ENCODE assay signal across 32 mouse cellular contexts in the genomic region with DNA sequence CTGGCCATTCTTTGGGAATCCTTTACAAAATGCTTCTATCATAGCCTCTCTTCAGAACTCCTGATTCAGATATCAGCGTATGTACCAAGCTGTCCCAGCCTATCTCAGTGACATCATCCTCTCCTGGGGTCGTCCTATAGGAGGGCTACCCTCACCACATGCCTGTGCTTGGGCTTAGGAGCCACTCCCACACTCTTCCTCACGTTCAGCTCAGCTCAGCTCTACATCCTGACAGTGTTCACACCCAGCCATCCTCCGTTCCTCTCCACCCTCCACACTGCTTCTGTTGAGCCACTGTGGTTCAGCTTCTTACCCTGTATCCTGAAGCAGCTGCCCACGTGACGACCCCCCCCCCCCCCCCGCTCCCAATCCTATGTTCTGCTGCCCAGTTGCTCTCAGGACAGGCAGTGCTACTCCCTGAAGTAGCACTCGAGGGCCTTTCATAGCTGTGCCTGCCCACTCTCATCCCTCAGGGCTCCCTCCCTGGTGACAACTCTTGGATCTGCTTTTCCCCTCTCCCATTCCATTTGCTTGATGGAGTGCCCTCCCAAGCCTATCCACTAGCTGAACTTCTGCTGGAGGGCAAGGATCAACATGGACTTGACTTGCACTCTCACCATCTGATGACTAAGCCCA. TPM values are rescaled to one million over a fixed set of nuclear protein-coding genes. Genes with fewer than 3 reads are reported as not detected.
DNase-seq lines count a peak whose midpoint lies in the region; ATAC-seq and TF ChIP-seq lines count a peak whose summit lies in the region.
"Had no signal": no experiment of that assay in that cellular context is flagged by ENCODE, and none has a peak within 500 bp of the region (broad histone marks: within the 10 kb centered on the region; RNA-seq: fewer than 3 reads in every experiment).

No protein-coding gene starts in this region.

- H3K27ac ChIP-seq in heart, embryonic 11.5 days (ENCODE audit: low read depth, low read length): no peak overlapping the region
- no peak overlapping the region for H3K27ac ChIP-seq in lung, postnatal 0 days (ENCODE audit: low read length)
- H3K27ac ChIP-seq in olfactory bulb, adult 2 months (ENCODE audit: insufficient read depth, low read depth, low read length): peak overlapping the region; percentile 58; the same call in 1 of the 2 replicates
- H3K27ac ChIP-seq: forebrain, embryonic 13.5 days; heart, embryonic 13.5 days; hindbrain, embryonic 10.5 days; hindbrain, embryonic 15.5 days; kidney, embryonic 15.5 days; layer of hippocampus, adult 2 months; left cerebral cortex, adult 2 months; limb, embryonic 13.5 days; liver, embryonic 12.5 days; midbrain, embryonic 13.5 days; neural tube, embryonic 13.5 days had no signal

- H3K4me2 ChIP-seq in heart, embryonic 11.5 days: no peak overlapping the region
- H3K4me2 ChIP-seq in lung, postnatal 0 days (replicated peaks; ENCODE audit: low read depth, low read length): no peak overlapping the region
- H3K4me2 ChIP-seq: forebrain, embryonic 13.5 days; heart, embryonic 13.5 days; hindbrain, embryonic 15.5 days; kidney, embryonic 15.5 days; limb, embryonic 13.5 days; liver, embryonic 12.5 days; midbrain, embryonic 13.5 days; neural tube, embryonic 13.5 days had no signal

- DNase-seq in heart, adult 11 months: peak; percentile 70
- peak; percentile 55 to 80 for DNase-seq in lung, adult 18-20 months
- peak; percentile 63 for DNase-seq in lung, postnatal 0 days (ENCODE audit: low spot score)
- no peak for DNase-seq in cerebellum, postnatal 4 days (ENCODE audit: low spot score in 2 of 2)
- no peak for DNase-seq in adrenal gland, postnatal 36 days
- DNase-seq: adrenal gland, postnatal 14 days; cerebellum, adult 11-12 months; cerebellum, adult 9-11 months; gastrocnemius, postnatal 25 days; heart, adult 18-20 months; heart, postnatal 14 days; kidney, adult 18-20 months; kidney, postnatal 25 days; liver, postnatal 0 days had no signal

- no peaks in the 10 kb centered on the region for H3K4me1 ChIP-seq in heart, embryonic 11.5 days (ENCODE audit: control insufficient read depth, insufficient read depth, low read length)
- H3K4me1 ChIP-seq in lung, postnatal 0 days (ENCODE audit: insufficient read depth, low read depth, low read length): no peaks in the 10 kb centered on the region
- H3K4me1 ChIP-seq in olfactory bulb, adult 2 months (ENCODE audit: control insufficient read depth, insufficient read depth, low read length): peaks cover 5% of the 10 kb centered on the region; the same call in 1 of the 2 replicates
- H3K4me1 ChIP-seq: forebrain, embryonic 13.5 days; hindbrain, embryonic 10.5 days; hindbrain, embryonic 15.5 days; limb, embryonic 13.5 days; liver, embryonic 12.5 days; midbrain, embryonic 13.5 days; neural tube, embryonic 13.5 days had no signal

- ATAC-seq in heart, embryonic 11.5 days (replicated peaks; ENCODE audit: insufficient number of reproducible peaks, low FRiP score, low TSS enrichment): no peak
- peak; percentile 79 for ATAC-seq in lung, postnatal 0 days
- ATAC-seq: forebrain, embryonic 13.5 days; inflammation-experienced regulatory T-cells, adult 6 months; liver, embryonic 12.5 days; liver, postnatal 0 days; midbrain, embryonic 13.5 days had no signal

- H3K9ac ChIP-seq in heart, embryonic 11.5 days (ENCODE audit: low read depth, low read length): no peak overlapping the region
- no peak overlapping the region for H3K9ac ChIP-seq in lung, postnatal 0 days (replicated peaks; ENCODE audit: low read depth)
- H3K9ac ChIP-seq: forebrain, embryonic 13.5 days; heart, embryonic 13.5 days; hindbrain, embryonic 15.5 days; kidney, embryonic 15.5 days; limb, embryonic 13.5 days; liver, embryonic 12.5 days; liver, postnatal 0 days; midbrain, embryonic 13.5 days; neural tube, embryonic 13.5 days had no signal

- TF ChIP-seq CTCF in lung, postnatal 0 days (IDR thresholded peaks at IDR 0.05): no peak
- TF ChIP-seq CTCF in olfactory bulb, adult 2 months (IDR thresholded peaks at IDR 0.05; ENCODE audit: insufficient read depth, low read depth, low read length): no peak

- no peaks in the 10 kb centered on the region for H3K36me3 ChIP-seq in heart, embryonic 11.5 days (ENCODE audit: control insufficient read depth, insufficient read depth, low read length)
- no peaks in the 10 kb centered on the region for H3K36me3 ChIP-seq in lung, postnatal 0 days (ENCODE audit: insufficient read depth, low read length)
- H3K36me3 ChIP-seq: G1E; heart, embryonic 13.5 days; hindbrain, embryonic 10.5 days; hindbrain, embryonic 15.5 days; kidney, embryonic 15.5 days; limb, embryonic 13.5 days; liver, embryonic 12.5 days; midbrain, embryonic 13.5 days; neural tube, embryonic 13.5 days had no signal

- no peak overlapping the region for H3K4me3 ChIP-seq in heart, embryonic 11.5 days (ENCODE audit: low read depth, low read length)
- no peak overlapping the region for H3K4me3 ChIP-seq in lung, postnatal 0 days (ENCODE audit: low read depth, low read length)
- no peak overlapping the region for H3K4me3 ChIP-seq in olfactory bulb, adult 2 months (ENCODE audit: insufficient read depth, low read depth, low read length)
- H3K4me3 ChIP-seq: forebrain, embryonic 13.5 days; heart, embryonic 13.5 days; hindbrain, embryonic 10.5 days; hindbrain, embryonic 15.5 days; kidney, embryonic 15.5 days; layer of hippocampus, adult 2 months; left cerebral cortex, adult 2 months; limb, embryonic 13.5 days; liver, embryonic 12.5 days; midbrain, embryonic 13.5 days; neural tube, embryonic 13.5 days had no signal

- TF ChIP-seq EP300 in lung, postnatal 0 days (IDR thresholded peaks at IDR 0.05): 0 out of 2 replicates have a peak, but pooled peaks have one; percentile 41

- WGBS in heart, embryonic 11.5 days (ENCODE audit: insufficient replicate concordance): 42% methylated on average over 8 of the region's 8 CpGs
- 28% methylated on average over 7 of the region's 8 CpGs for WGBS in lung, postnatal 0 days
- 48% methylated on average over 8 of the region's 8 CpGs for WGBS in olfactory bulb, adult 2 months

- no peaks in the 10 kb centered on the region for H3K9me3 ChIP-seq in heart, embryonic 11.5 days (replicated peaks; ENCODE audit: control insufficient read depth, low read length)
- H3K9me3 ChIP-seq in lung, postnatal 0 days (ENCODE audit: low read length): no peaks in the 10 kb centered on the region
- H3K9me3 ChIP-seq: forebrain, embryonic 13.5 days; heart, embryonic 13.5 days; hindbrain, embryonic 10.5 days; hindbrain, embryonic 15.5 days; kidney, embryonic 15.5 days; limb, embryonic 13.5 days; liver, embryonic 12.5 days; midbrain, embryonic 13.5 days; neural tube, embryonic 13.5 days had no signal

- no peak for TF ChIP-seq POLR2A in olfactory bulb, adult 2 months (IDR thresholded peaks at IDR 0.05; ENCODE audit: insufficient read depth, low read depth, low read length)

- no peaks in the 10 kb centered on the region for H3K27me3 ChIP-seq in heart, embryonic 11.5 days (ENCODE audit: control insufficient read depth, insufficient read depth, low read length)
- no peaks in the 10 kb centered on the region for H3K27me3 ChIP-seq in lung, postnatal 0 days (replicated peaks; ENCODE audit: insufficient read depth, low read length)
- H3K27me3 ChIP-seq: forebrain, embryonic 13.5 days; heart, embryonic 13.5 days; hindbrain, embryonic 15.5 days; kidney, embryonic 15.5 days; limb, embryonic 13.5 days; midbrain, embryonic 13.5 days; neural tube, embryonic 13.5 days had no signal

RNA-seq across cellular contexts. Expression of a gene that starts 7.5 kb away (rescaled TPM):
- 19.0 and 20.0 TPM in 2 replicates for polyA plus RNA-seq in heart, embryonic 11.5 days (2014; fragmentation: Nextera tagmentation; extraction: Ambion mirVana)
- polyA plus RNA-seq in lung, postnatal 0 days (2015; fragmentation: Nextera tagmentation; extraction: Ambion mirVana): 17.8 and 20.0 TPM in 2 replicates
- not detected in 2 replicates for polyA plus RNA-seq in olfactory bulb, adult 2 months (2012; ENCODE audit: insufficient read depth, insufficient read length, low replicate concordance, missing spikeins)
- 10 to 100 TPM; 36.9 to 45.3 TPM for total RNA-seq in adrenal gland, postnatal 36 days (2021)

RNA-seq across cellular contexts. Expression of a gene that starts 30.1 kb away (rescaled TPM):
- 0.04 and 0.10 TPM in 2 replicates for polyA plus RNA-seq in heart, embryonic 11.5 days (2014; fragmentation: Nextera tagmentation; extraction: Ambion mirVana)
- polyA plus RNA-seq in lung, postnatal 0 days (2015; fragmentation: Nextera tagmentation; extraction: Ambion mirVana): 0.49 and 1.0 TPM in 2 replicates
- not detected in 2 replicates for polyA plus RNA-seq in olfactory bulb, adult 2 months (2012; ENCODE audit: insufficient read depth, insufficient read length, low replicate concordance, missing spikeins)
- total RNA-seq in adrenal gland, postnatal 36 days (2021): 1 to 10 TPM; 2.7 to 4.3 TPM
- total RNA-seq: common myeloid progenitor, adult 5-6 weeks; left cerebral cortex, adult 2 months; left cerebral cortex, postnatal 25 days; megakaryocyte-erythroid progenitor cell, adult 5-6 weeks had no signal
- polyA plus RNA-seq: G1E; hindbrain, embryonic 10.5 days; inflammation-experienced regulatory T-cells, adult 6 months had no signal

RNA-seq across cellular contexts. Expression of a gene that starts 41.7 kb away (rescaled TPM):
- polyA plus RNA-seq in heart, embryonic 11.5 days (2014; fragmentation: Nextera tagmentation; extraction: Ambion mirVana): 3.1 and 5.6 TPM in 2 replicates
- 0.84 and 0.97 TPM in 2 replicates for polyA plus RNA-seq in lung, postnatal 0 days (2015; fragmentation: Nextera tagmentation; extraction: Ambion mirVana)
- polyA plus RNA-seq in olfactory bulb, adult 2 months (2012; ENCODE audit: insufficient read depth, insufficient read length, low replicate concordance, missing spikeins): not detected in 2 replicates
- under 1 TPM; 0.69 to 0.73 TPM for total RNA-seq in adrenal gland, postnatal 36 days (2021)
- total RNA-seq: gastrocnemius, postnatal 25 days had no signal

Comparison
In these comparisons a context has a peak if more than half of its experiments do, and no peak if none do; other contexts are left out.
1. DNase-seq: peak in heart, adult 11 months (single experiment), lung, adult 18-20 months (2 of 2) and lung, postnatal 0 days (single experiment); none in cerebellum, postnatal 4 days (0 of 2) and adrenal gland, postnatal 36 days (0 of 2).
2. RNA of a gene that starts 7.5 kb away (polyA plus RNA-seq): 17.8 to 20.0 TPM in lung, postnatal 0 days and 19.0 to 20.0 TPM in heart, embryonic 11.5 days; not detected in olfactory bulb, adult 2 months; every median in the first group is over 10 times any median in the second.